11 mouse cellular contexts compared by ENCODE assay signal in genomic region chr5:92982673-92983072, GRCm38 (mm10).
A peak's percentile ranks its signal among the peaks of the same experiment; 100 is the strongest.
DNase-seq lines count a peak whose midpoint lies in the region; TF ChIP-seq lines count a peak whose summit lies in the region.
"Had no signal": no experiment of that assay in that cellular context is flagged by ENCODE, and none has a peak within 500 bp of the region (broad histone marks: within the 10 kb centered on the region; RNA-seq: fewer than 3 reads in every experiment).

No protein-coding gene starts in this region.

- intact Hi-C loops in left cerebral cortex, adult 2 months (cut with DNase I) = no loop called here

- no peak overlapping the region for H3K4me3 ChIP-seq in left cerebral cortex, adult 2 months
- H3K4me3 ChIP-seq: forebrain, embryonic 12.5 days; liver, embryonic 15.5 days had no signal

- peak; percentile 43 for DNase-seq in embryo, embryonic 10.5 days (ENCODE audit: low spot score)
- no peak for DNase-seq in embryo, embryonic 11 days
- no peak for DNase-seq in left cerebral cortex, adult 2 months (ENCODE audit: extremely low spot score in 1 of 2, low spot score in 2 of 2)
- DNase-seq in left cerebral cortex, adult 18-20 months (ENCODE audit: low spot score in 2 of 2) = no peak
- DNase-seq in 416B (ENCODE audit: low read depth) (peak; percentile 57), WW6 (ENCODE audit: low read depth, low spot score) (peak; percentile 26)
- DNase-seq in testis, postnatal 10 days (ENCODE audit: low spot score) = no peak
- no peak for DNase-seq in gastrocnemius, postnatal 10 days

- no peak overlapping the region for H3K27ac ChIP-seq in left cerebral cortex, adult 2 months
- H3K27ac ChIP-seq: forebrain, embryonic 12.5 days; hindbrain, embryonic 14.5 days; liver, embryonic 15.5 days had no signal

- peak; percentile 45 for TF ChIP-seq CTCF in left cerebral cortex, adult 2 months (IDR thresholded peaks at IDR 0.05)

Comparison
In these comparisons a context has a peak if more than half of its experiments do, and no peak if none do; other contexts are left out.
1. DNase-seq: peak in embryo, embryonic 10.5 days (single experiment), 416B (single experiment) and WW6 (single experiment); none in embryo, embryonic 11 days (single experiment), left cerebral cortex, adult 2 months (0 of 2), left cerebral cortex, adult 18-20 months (0 of 2), testis, postnatal 10 days (single experiment) and gastrocnemius, postnatal 10 days (single experiment).